Mouse (Mus musculus) lung, adult 2 months (tissue): ENCODE data around the gene Rbx1.

Experiments
- CTCF ChIP-seq: fragments of 200-500 bp; IDR thresholded peaks from 2 replicates; pipeline ENCODE4 v1.5.1; 2011; ENCODE audit warnings: mild to moderate bottlenecking, low read length, control low read depth; ENCODE audit not compliant: insufficient read depth
- POLR2A ChIP-seq: fragments of 200-500 bp; IDR thresholded peaks from 2 replicates; pipeline ENCODE4 v1.6.1; 2011; ENCODE audit warnings: low read depth, mild to moderate bottlenecking, control low read depth, low read length, borderline replicate concordance; ENCODE audit errors: extremely low read depth

- TF ChIP-seq CTCF, result no peak
- no peak for TF ChIP-seq POLR2A
These were observed 13.5 kb downstream of the Rbx1 start for GRCm38 (mm10) chr15:81479446-81480213.
